Comparison of ENCODE assay signal across 11 mouse cellular contexts in the genomic region with DNA sequence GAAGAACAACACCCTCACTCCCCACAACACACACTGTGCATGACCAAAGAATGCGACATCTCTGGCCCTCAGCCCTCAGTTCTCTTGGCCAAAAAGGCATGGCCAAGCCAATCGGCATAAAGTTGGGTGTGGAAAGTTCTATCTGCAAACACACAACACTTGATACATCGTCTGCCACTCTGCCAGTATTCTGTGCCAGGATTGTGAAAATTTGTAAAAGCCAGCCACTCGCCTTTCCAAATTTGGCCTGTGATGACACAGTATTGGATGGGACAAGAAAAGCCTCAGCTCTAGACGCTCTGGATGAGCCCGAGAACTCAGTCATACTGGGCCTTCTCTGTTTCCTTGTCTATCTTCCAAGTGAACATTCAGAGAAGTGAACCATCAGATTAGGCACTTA. TPM values are rescaled to one million over a fixed set of nuclear protein-coding genes. Genes with fewer than 3 reads are reported as not detected.
DNase-seq lines count a peak whose midpoint lies in the region; TF ChIP-seq lines count a peak whose summit lies in the region.
"Had no signal": no experiment of that assay in that cellular context is flagged by ENCODE, and none has a peak within 500 bp of the region (broad histone marks: within the 10 kb centered on the region; RNA-seq: fewer than 3 reads in every experiment).

No protein-coding gene starts in this region.

- no peak for TF ChIP-seq CTCF in cerebellum, adult 2 months (IDR thresholded peaks at IDR 0.05; ENCODE audit: borderline replicate concordance, insufficient read depth, low read depth, low read length)

- H3K27ac ChIP-seq in cerebellum, adult 2 months (ENCODE audit: insufficient read depth, low read length): no peak overlapping the region
- H3K27ac ChIP-seq: liver, embryonic 12.5 days had no signal

- H3K27me3 ChIP-seq in cerebellum, adult 2 months (ENCODE audit: control insufficient read depth, insufficient read depth, low read length): no peaks in the 10 kb centered on the region
- H3K27me3 ChIP-seq: liver, embryonic 12.5 days had no signal

- 61% methylated on average over 6 of the region's 6 CpGs for WGBS in cerebellum, adult 2 months

- no peak overlapping the region for H3K4me3 ChIP-seq in cerebellum, adult 2 months (replicated peaks; ENCODE audit: insufficient read depth, low read depth, low read length)
- H3K4me3 ChIP-seq: liver, embryonic 12.5 days had no signal

- no peak for TF ChIP-seq POLR2A in cerebellum, adult 2 months (IDR thresholded peaks at IDR 0.05; ENCODE audit: borderline replicate concordance, insufficient read depth, low read length)

- no peaks in the 10 kb centered on the region for H3K4me1 ChIP-seq in cerebellum, adult 2 months (ENCODE audit: control insufficient read depth, insufficient read depth, low read length)
- H3K4me1 ChIP-seq: liver, embryonic 12.5 days had no signal

- DNase-seq in adrenal gland, adult 2 months: peak; percentile 11
- DNase-seq in adrenal gland, adult 18-20 months (ENCODE audit: low spot score in 2 of 2): no peak
- peak; percentile 12 for DNase-seq in layer of hippocampus, adult 11-12 months (ENCODE audit: low spot score)
- DNase-seq in layer of hippocampus, postnatal 25 days (ENCODE audit: extremely low spot score in 1 of 2, low spot score in 1 of 2): no peak
- DNase-seq in Muller cell, postnatal 12 days (ENCODE audit: inconsistent ontology term): peak; percentile 29
- peak; percentile 6 for DNase-seq in heart, adult 8-10 months (ENCODE audit: low spot score)
- DNase-seq in cerebellum, adult 2 months: no peak
- DNase-seq in spleen, adult 18-20 months: no peak

RNA-seq across cellular contexts. Expression of gene Plp1, which starts 2.7 kb away (rescaled TPM):
- 1 to 10 TPM; 3.6 to 4.0 TPM for total RNA-seq in adrenal gland, adult 2 months (2021)
- 3.0 and 4.6 TPM in 2 replicates for polyA plus RNA-seq in adrenal gland, adult 2 months (2012; rRNA removed)
- 1 to 10 TPM; 3.5 to 4.0 TPM for total RNA-seq in adrenal gland, adult 18-20 months (2021)
- 1,000 to 10,000 TPM; 1,674 to 1,801 TPM for total RNA-seq in layer of hippocampus, postnatal 25 days (2021)
- total RNA-seq in heart, adult 8-10 months (2022): 1 to 10 TPM; 3.4 to 5.1 (median 4.3) TPM
- polyA plus RNA-seq in cerebellum, adult 2 months (2012; rRNA removed): 1,881 and 2,386 TPM in 2 replicates

RNA-seq across cellular contexts. Expression of gene Glra4, which starts 39.8 kb away (rescaled TPM):
- total RNA-seq in adrenal gland, adult 2 months (2021): under 1 TPM; 0.14 TPM
- not detected in 2 replicates for polyA plus RNA-seq in adrenal gland, adult 2 months (2012; rRNA removed)
- not detected for total RNA-seq in adrenal gland, adult 18-20 months (2021)
- under 1 TPM; 0.27 to 0.40 TPM for total RNA-seq in layer of hippocampus, postnatal 25 days (2021)
- total RNA-seq in heart, adult 8-10 months (2022): not detected
- polyA plus RNA-seq in cerebellum, adult 2 months (2012; rRNA removed): 0.57 and 1.1 TPM in 2 replicates
- total RNA-seq: ES-E14 had no signal
- polyA plus RNA-seq: heart, embryonic 16.5 days; liver, embryonic 12.5 days had no signal

RNA-seq across cellular contexts. Expression of gene Rab9b, which starts 48.8 kb away (rescaled TPM):
- total RNA-seq in adrenal gland, adult 2 months (2021): under 1 TPM; 0.12 to 0.66 TPM
- polyA plus RNA-seq in adrenal gland, adult 2 months (2012; rRNA removed): 0.08 and 0.11 TPM in 2 replicates
- total RNA-seq in adrenal gland, adult 18-20 months (2021): under 1 TPM; 0.36 to 0.67 TPM
- 10 to 100 TPM; 21.8 to 28.9 TPM for total RNA-seq in layer of hippocampus, postnatal 25 days (2021)
- under 1 TPM; 0.06 to 0.41 (median 0.20) TPM for total RNA-seq in heart, adult 8-10 months (2022)
- polyA plus RNA-seq in cerebellum, adult 2 months (2012; rRNA removed): 12.2 and 12.9 TPM in 2 replicates
- polyA plus RNA-seq: liver, embryonic 12.5 days had no signal

Comparison
In these comparisons a context has a peak if more than half of its experiments do, and no peak if none do; other contexts are left out.
1. DNase-seq: peak in adrenal gland, adult 2 months (single experiment), layer of hippocampus, adult 11-12 months (single experiment), Muller cell, postnatal 12 days (single experiment) and heart, adult 8-10 months (single experiment); none in adrenal gland, adult 18-20 months (0 of 2), layer of hippocampus, postnatal 25 days (0 of 2), cerebellum, adult 2 months (0 of 2) and spleen, adult 18-20 months (0 of 2).
2. RNA of gene Plp1, which starts 2.7 kb away (total RNA-seq): 1,674 to 1,801 TPM in layer of hippocampus, postnatal 25 days; 3.4 to 5.1 TPM in heart, adult 8-10 months, 3.6 to 4.0 TPM in adrenal gland, adult 2 months and 3.5 to 4.0 TPM in adrenal gland, adult 18-20 months; every median in the first group is over 100 times any median in the second.
3. RNA of gene Rab9b, which starts 48.8 kb away (total RNA-seq): 21.8 to 28.9 TPM in layer of hippocampus, postnatal 25 days; 0.36 to 0.67 TPM in adrenal gland, adult 18-20 months, 0.12 to 0.66 TPM in adrenal gland, adult 2 months and 0.06 to 0.41 TPM in heart, adult 8-10 months; every median in the first group is over 10 times any median in the second.